Mouse (Mus musculus): ENCODE measurements at regions not wholly inside any gene's neighbourhood (a gene's known extent, or its start where the extent isn't known, plus 50 kb on each side); places are given as distances from the start of the nearest gene placed in this dataset.

DNA sequence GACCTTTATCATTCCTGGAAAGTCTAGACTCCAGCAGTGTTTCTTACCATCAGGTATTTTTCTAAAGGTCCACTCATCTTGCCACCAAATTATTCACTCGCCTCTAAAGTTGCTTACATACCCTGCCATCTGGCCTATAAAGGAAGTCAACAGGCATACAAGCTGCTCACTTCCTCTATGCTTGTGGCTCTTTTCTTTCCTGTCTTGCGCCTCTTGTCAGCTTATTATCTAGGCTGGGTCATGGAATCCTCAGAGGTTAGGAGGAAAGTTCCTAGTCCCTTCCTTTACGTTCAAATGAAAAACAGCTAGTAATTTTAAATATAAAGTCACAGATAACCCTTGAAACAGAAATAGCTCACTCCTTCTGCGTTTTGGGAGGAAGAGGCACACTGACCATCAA lies 97.9 kb downstream of the Lipi start:
- no peak overlapping the region for H3K4me3 ChIP-seq (replicated peaks; ENCODE audit: insufficient read depth, low read depth, low read length)
- H3K4me1 ChIP-seq (ENCODE audit: control insufficient read depth, insufficient read depth, low read length) = no peaks in the 10 kb centered on the region
- WGBS = 80% methylated on average over 4 of the region's 4 CpGs
- no peak for DNase-seq
- TF ChIP-seq CTCF (IDR thresholded peaks at IDR 0.05; ENCODE audit: borderline replicate concordance, insufficient read depth, low read depth, low read length) = no peak
- TF ChIP-seq POLR2A (IDR thresholded peaks at IDR 0.05; ENCODE audit: borderline replicate concordance, insufficient read depth, low read length) = no peak
- no peak overlapping the region for H3K27ac ChIP-seq (ENCODE audit: insufficient read depth, low read length)
- H3K27me3 ChIP-seq (ENCODE audit: control insufficient read depth, insufficient read depth, low read length) = no peaks in the 10 kb centered on the region

DNA sequence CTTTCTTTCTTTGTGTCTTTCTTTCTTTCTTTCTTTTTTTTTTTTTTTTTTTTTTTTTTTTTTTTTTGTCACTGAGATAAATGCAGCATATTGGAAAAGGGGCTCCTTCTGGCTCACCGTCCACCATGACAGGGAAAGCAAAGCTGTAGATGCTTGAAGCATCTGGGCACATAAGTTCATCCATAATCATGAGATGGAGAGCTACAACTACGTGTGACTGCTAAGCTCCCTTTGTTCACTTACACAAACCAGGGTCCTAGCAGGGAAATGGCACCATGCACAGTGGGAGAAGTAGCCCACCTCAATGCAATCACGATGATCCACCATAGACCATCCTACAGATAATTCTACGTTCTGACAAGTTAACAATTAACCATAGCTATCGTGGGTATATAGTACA lies 102.0 kb downstream of the Lipi start:
- H3K4me1 ChIP-seq (ENCODE audit: control insufficient read depth, insufficient read depth, low read length) = no peaks in the 10 kb centered on the region
- TF ChIP-seq CTCF (IDR thresholded peaks at IDR 0.05; ENCODE audit: borderline replicate concordance, insufficient read depth, low read depth, low read length) = no peak
- no peak overlapping the region for H3K4me3 ChIP-seq (replicated peaks; ENCODE audit: insufficient read depth, low read depth, low read length)
- H3K27me3 ChIP-seq (ENCODE audit: control insufficient read depth, insufficient read depth, low read length) = no peaks in the 10 kb centered on the region
- WGBS = 76% methylated on average over 5 of the region's 5 CpGs
- no peak for DNase-seq
- no peak overlapping the region for H3K27ac ChIP-seq (ENCODE audit: insufficient read depth, low read length)

DNA sequence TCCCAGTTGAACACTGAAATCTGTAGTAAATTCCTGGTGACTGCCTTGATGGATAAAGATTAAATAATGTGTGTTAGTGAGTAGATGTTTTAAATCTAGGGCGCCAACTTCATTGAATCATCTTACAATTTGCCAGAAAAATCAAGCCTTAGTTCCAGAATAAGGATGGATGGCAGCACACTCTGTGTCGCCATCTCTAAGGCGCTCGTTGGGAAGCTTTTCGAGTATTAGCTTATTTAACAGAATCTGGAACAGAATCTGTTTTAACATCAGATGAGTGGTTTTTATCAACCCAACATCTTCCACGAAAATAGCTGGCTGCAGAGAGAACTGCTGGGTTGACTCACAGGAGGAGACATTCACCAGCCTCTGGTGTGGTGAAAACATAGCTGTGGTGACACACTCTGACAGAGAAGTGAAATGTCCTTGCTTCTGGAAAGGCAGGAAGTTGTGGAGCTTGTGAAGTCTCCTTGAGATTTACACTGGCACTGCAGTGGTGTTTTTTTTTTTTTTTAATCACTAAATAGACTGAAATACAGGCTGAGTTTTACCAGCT lies 120.4 kb downstream of the Lipi start:
- 83% methylated on average over 6 of the region's 6 CpGs for WGBS
- no peak for DNase-seq
- no peaks in the 10 kb centered on the region for H3K27me3 ChIP-seq (ENCODE audit: control insufficient read depth, insufficient read depth, low read length)
- no peak overlapping the region for H3K27ac ChIP-seq (ENCODE audit: insufficient read depth, low read length)
- H3K4me3 ChIP-seq (replicated peaks; ENCODE audit: insufficient read depth, low read depth, low read length) = no peak overlapping the region
- TF ChIP-seq CTCF (IDR thresholded peaks at IDR 0.05; ENCODE audit: borderline replicate concordance, insufficient read depth, low read depth, low read length) (no peak), POLR2A (IDR thresholded peaks at IDR 0.05; ENCODE audit: borderline replicate concordance, insufficient read depth, low read length) (no peak)
- H3K4me1 ChIP-seq (ENCODE audit: control insufficient read depth, insufficient read depth, low read length) = no peaks in the 10 kb centered on the region

DNA sequence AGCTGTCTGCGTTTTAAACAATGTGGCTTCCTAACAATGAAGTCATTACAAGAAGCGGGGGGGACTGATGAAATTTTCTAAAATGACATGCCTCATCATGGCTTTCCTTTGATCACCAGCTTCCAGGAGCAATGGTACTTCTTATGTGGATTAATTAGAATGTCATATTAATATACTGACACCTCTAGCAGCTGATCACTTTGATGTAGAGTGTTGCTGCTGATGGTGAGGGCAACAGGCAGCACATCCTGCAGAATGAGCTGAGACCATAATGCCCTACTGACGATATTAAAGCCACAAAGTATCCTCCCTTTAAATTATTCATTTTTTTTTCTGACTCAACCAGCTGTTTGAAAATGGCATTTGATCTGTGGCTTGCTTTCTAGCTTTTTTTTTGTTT lies 123.7 kb downstream of the Lipi start:
- no peak for DNase-seq
- WGBS = 63% methylated on average over 3 of the region's 3 CpGs
- H3K27ac ChIP-seq (ENCODE audit: insufficient read depth, low read length) = no peak overlapping the region
- no peak for TF ChIP-seq POLR2A (IDR thresholded peaks at IDR 0.05; ENCODE audit: borderline replicate concordance, insufficient read depth, low read length)
- no peak for TF ChIP-seq CTCF (IDR thresholded peaks at IDR 0.05; ENCODE audit: borderline replicate concordance, insufficient read depth, low read depth, low read length)
- no peak overlapping the region for H3K4me3 ChIP-seq (replicated peaks; ENCODE audit: insufficient read depth, low read depth, low read length)
- H3K27me3 ChIP-seq (ENCODE audit: control insufficient read depth, insufficient read depth, low read length) = no peaks in the 10 kb centered on the region
- no peaks in the 10 kb centered on the region for H3K4me1 ChIP-seq (ENCODE audit: control insufficient read depth, insufficient read depth, low read length)

DNA sequence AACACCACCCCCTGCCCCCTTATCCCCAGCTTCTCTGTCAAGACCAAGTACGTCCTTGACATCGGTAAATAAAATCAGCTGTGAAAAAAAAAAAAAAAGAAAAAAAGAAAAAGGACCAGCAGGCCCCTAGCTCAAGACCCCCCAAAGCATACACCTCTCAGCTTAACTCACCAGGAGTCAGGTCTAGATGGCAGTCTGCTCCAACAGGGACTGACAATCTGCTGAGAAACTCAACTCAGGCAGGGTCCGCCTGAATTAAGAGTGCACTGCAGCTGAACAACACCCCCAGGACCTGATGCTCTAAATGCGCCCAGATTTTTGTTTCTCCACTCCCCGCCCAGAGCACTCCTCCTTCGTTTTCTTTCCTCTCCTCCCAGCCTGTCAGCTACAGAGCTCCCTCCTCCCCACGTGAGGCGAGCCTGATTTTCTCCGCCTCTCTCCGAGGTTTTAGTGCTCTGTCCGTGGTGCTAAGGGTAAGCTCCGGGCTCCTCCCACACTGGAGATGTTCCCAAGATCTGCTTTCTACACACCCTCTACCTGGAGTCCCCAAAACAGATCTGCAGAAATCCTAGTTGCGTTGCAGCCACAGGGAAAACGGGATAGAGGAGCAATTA lies 138.9 kb downstream of the Lipi start:
- peak overlapping the region; percentile 46 for H3K4me3 ChIP-seq (replicated peaks; ENCODE audit: insufficient read depth, low read depth, low read length)
- no peak for TF ChIP-seq CTCF (IDR thresholded peaks at IDR 0.05; ENCODE audit: borderline replicate concordance, insufficient read depth, low read depth, low read length)
- TF ChIP-seq POLR2A (IDR thresholded peaks at IDR 0.05; ENCODE audit: borderline replicate concordance, insufficient read depth, low read length) = no peak
- H3K27me3 ChIP-seq (ENCODE audit: control insufficient read depth, insufficient read depth, low read length) = no peaks in the 10 kb centered on the region
- no peak overlapping the region for H3K27ac ChIP-seq (ENCODE audit: insufficient read depth, low read length)
- 2% methylated on average over 14 of the region's 14 CpGs for WGBS
- no peaks in the 10 kb centered on the region; the same call in 1 of the 2 replicates for H3K4me1 ChIP-seq (ENCODE audit: control insufficient read depth, insufficient read depth, low read length)
- peak; percentile 16 to 27 for DNase-seq

DNA sequence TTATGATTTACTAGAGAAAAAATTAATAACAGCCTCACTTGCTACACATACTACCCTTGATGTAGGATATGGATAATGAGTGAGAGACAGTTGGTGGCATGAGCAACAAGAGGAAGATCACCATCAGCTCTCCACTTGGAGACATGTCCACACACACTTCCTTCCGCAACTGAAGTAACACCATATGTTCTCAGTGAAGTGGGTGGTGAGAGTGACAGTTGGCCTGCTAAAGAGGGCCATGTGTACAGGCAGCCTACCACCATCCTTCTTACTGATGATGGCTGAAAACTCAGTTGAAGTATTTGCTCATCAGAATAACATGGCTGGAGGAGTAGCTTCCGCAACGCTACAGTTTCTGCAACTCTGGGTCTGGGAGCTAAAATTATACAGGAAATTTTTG lies 146.6 kb downstream of the Lipi start:
- Histone ChIP-seq H3K27ac (ENCODE audit: insufficient read depth, low read length) (no peak overlapping the region), H3K27me3 (ENCODE audit: control insufficient read depth, insufficient read depth, low read length) (no peaks in the 10 kb centered on the region), H3K4me1 (ENCODE audit: control insufficient read depth, insufficient read depth, low read length) (no peaks in the 10 kb centered on the region), H3K4me3 (replicated peaks; ENCODE audit: insufficient read depth, low read depth, low read length) (no peak overlapping the region)
- WGBS = 78% methylated on average over 3 of the region's 3 CpGs
- no peak for TF ChIP-seq CTCF (IDR thresholded peaks at IDR 0.05; ENCODE audit: borderline replicate concordance, insufficient read depth, low read depth, low read length)
- TF ChIP-seq POLR2A (IDR thresholded peaks at IDR 0.05; ENCODE audit: borderline replicate concordance, insufficient read depth, low read length) = no peak
- DNase-seq = no peak

DNA sequence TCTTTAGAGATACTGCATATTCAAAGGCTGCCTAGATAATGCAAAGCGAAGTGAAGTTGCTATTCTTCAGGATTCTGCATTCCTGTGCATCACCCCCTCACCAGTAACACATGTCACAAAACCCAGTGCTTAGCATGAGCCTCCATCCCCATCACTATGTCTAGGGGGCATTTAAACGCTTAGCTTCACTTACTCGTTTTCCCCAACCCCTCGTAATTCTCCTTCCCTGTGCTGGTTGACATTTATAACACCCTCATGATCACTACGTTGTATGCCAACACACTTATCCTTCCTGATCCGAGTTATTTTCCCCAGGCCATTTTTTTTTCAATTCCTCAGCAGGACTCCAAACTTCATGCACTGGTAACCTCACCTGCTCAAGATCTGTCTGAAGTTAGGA lies 152.6 kb downstream of the Lipi start:
- H3K4me1 ChIP-seq (ENCODE audit: control insufficient read depth, insufficient read depth, low read length) = no peaks in the 10 kb centered on the region
- H3K27me3 ChIP-seq (ENCODE audit: control insufficient read depth, insufficient read depth, low read length) = no peaks in the 10 kb centered on the region
- DNase-seq = no peak
- TF ChIP-seq CTCF (IDR thresholded peaks at IDR 0.05; ENCODE audit: borderline replicate concordance, insufficient read depth, low read depth, low read length) (no peak), POLR2A (IDR thresholded peaks at IDR 0.05; ENCODE audit: borderline replicate concordance, insufficient read depth, low read length) (no peak)
- no peak overlapping the region for H3K27ac ChIP-seq (ENCODE audit: insufficient read depth, low read length)
- 75% methylated on average over 6 of the region's 6 CpGs for WGBS
- H3K4me3 ChIP-seq (replicated peaks; ENCODE audit: insufficient read depth, low read depth, low read length) = no peak overlapping the region

DNA sequence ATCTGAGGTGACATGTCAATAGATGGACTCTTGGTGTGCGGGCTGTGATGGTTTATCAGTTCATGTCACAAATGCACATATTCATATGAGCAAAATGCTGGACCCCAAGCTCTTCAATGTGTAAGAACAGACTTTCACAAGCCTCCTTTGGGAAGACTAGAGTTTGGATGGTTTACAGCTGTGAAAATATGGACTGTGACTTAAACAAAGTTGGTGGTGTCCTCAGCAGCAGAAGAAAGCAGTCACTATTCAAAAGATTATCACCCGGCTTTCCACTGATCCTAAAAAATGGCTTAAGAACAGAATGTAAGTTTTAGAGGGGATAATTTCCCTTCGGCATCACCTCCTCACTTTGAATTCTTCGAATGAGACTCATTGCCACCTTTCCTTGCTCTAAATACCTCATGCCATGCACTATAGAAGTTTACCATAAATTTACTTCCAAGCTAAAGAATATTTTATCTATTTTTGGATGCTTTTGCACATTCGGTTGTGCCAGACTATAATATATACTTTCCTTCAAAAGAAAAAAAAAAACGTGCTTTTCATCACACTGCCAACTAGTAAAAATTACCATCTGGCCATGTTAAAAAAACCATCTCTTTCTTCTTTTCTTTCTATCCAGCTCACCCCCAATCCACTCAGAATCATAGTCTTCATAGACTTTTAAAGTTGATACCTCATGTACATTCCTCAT lies 201.2 kb downstream of the Lipi start:
- TF ChIP-seq POLR2A (IDR thresholded peaks at IDR 0.05; ENCODE audit: borderline replicate concordance, insufficient read depth, low read length) = no peak
- no peak for TF ChIP-seq CTCF (IDR thresholded peaks at IDR 0.05; ENCODE audit: borderline replicate concordance, insufficient read depth, low read depth, low read length)
- Histone ChIP-seq H3K4me1 (ENCODE audit: control insufficient read depth, insufficient read depth, low read length) (no peaks in the 10 kb centered on the region), H3K27me3 (ENCODE audit: control insufficient read depth, insufficient read depth, low read length) (no peaks in the 10 kb centered on the region), H3K4me3 (replicated peaks; ENCODE audit: insufficient read depth, low read depth, low read length) (no peak overlapping the region), H3K27ac (ENCODE audit: insufficient read depth, low read length) (no peak overlapping the region)
- WGBS = 82% methylated on average over 6 of the region's 6 CpGs
- no peak for DNase-seq
